Mouse (Mus musculus) stomach, embryonic 15.5 days (tissue): ENCODE data around the gene Tbc1d22b. TPM values are rescaled to one million over a fixed set of nuclear protein-coding genes. Genes with fewer than 3 reads are reported as not detected.
"Not testable (repeated sequence)": the region's sequence is repeated elsewhere in the genome, so short reads cannot be mapped to it uniquely, and the experiment has no call there.

Experiments
- ATAC-seq: fragments of 200-750 bp; cut with Nextera tagmentation; 2 replicates; pipeline ENCODE4 v1.8.0; 2017; ENCODE audit warnings: low read depth, moderate number of reproducible peaks, moderate TSS enrichment; ENCODE audit not compliant: insufficient read depth, low FRiP score
- H3K27ac ChIP-seq: fragments of 300-500 bp; sonication (generic); 2 replicates; pipeline ENCODE4 v1.5.1; 2015; ENCODE audit warnings: mild to moderate bottlenecking, inconsistent platforms
- H3K27me3 ChIP-seq: fragments of 300-500 bp; sonication (generic); replicated peaks from 2 replicates; pipeline ENCODE4 v1.6.1; 2015; ENCODE audit warnings: inconsistent platforms
- H3K36me3 ChIP-seq: fragments of 300-500 bp; sonication (generic); 2 replicates; pipeline ENCODE4 v1.6.1; 2015; ENCODE audit warnings: inconsistent platforms
- H3K4me1 ChIP-seq: fragments of 300-500 bp; sonication (generic); 2 replicates; pipeline ENCODE4 v1.6.1; 2015; ENCODE audit warnings: inconsistent platforms
- H3K4me2 ChIP-seq: fragments of 300-500 bp; sonication (generic); 2 replicates; pipeline ENCODE4 v1.6.1; 2015; ENCODE audit warnings: mild to moderate bottlenecking, inconsistent platforms
- H3K4me3 ChIP-seq: fragments of 300-500 bp; sonication (generic); replicated peaks from 2 replicates; pipeline ENCODE4 v1.5.1; 2015; ENCODE audit warnings: inconsistent platforms
- H3K9ac ChIP-seq: fragments of 300-500 bp; sonication (generic); 2 replicates; pipeline ENCODE4 v1.6.1; 2015; ENCODE audit warnings: inconsistent platforms
- H3K9me3 ChIP-seq: fragments of 300-500 bp; sonication (generic); 2 replicates; pipeline ENCODE4 v1.6.1; 2016; ENCODE audit warnings: inconsistent platforms
- WGBS: fragments of 180-500 bp; shearing (Covaris S2); methylation state at CpG from one replicate; pipeline ENCODE4 v1.1.7; 2015; 5-methylcytosine and 5-hydroxymethylcytosine counted together
- polyA plus RNA-seq: library from polyadenylated mRNA; unstranded; fragments of >200 nt; fragmentation: Nextera tagmentation; extraction: Ambion mirVana; gene quantifications from 2 replicates; pipeline ENCODE4 v1.2.1, GENCODE M21; 2015

Tbc1d22b gene
- polyA plus RNA-seq, 1 experiment from 2014 or later: 12.2 TPM

DNA sequence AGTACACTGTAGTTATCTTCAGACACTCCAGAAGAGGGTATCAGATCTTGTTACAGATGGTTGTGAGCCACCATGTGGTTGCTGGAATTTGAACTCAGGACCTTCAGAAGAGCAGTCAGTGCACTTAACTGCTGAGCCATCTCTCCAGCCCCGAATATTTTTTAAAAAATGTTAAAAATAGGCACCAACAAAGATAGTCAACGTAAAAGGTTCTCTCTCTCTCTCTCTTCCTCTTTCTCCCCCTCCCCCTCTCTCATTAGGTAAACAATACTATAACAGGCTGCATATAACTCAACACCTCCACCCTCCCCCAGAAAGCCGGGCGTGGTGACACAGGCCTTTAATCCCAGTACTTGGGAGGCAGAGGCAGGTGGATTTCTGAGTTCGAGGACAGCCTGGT, 30.9 kb upstream of the Tbc1d22b start:
- H3K27ac ChIP-seq, H3K9ac ChIP-seq, H3K4me3 ChIP-seq, H3K4me1 ChIP-seq, H3K4me2 ChIP-seq, H3K9me3 ChIP-seq, H3K36me3 ChIP-seq, ATAC-seq, H3K27me3 ChIP-seq: not testable (repeated sequence)
- WGBS: 84% methylated on average over 5 of the region's 5 CpGs

DNA sequence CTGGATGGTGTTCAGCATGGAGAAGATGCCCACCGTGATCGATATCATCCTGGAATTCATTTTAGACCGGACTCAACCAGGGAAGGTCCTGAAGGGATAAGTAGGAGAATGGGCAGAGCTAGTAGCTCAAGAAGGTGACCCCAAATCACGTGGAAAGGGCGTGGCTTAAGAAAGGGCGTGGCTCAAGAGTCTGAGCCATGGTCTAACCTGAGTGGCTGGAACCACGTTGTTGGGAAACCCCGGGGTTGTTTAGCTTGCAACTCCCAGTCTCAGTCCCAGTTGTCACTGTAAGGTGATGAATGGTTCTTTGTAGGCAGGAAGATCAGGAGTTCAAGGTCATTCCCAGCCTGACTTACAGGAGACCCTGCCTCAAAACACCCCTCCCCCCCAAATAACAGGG, 29.9 kb upstream of the Tbc1d22b start:
- Histone ChIP-seq H3K9me3 (no peaks in the 10 kb centered on the region), H3K27ac (no peak overlapping the region), H3K4me2 (no peak overlapping the region), H3K27me3 (no peaks in the 10 kb centered on the region), H3K4me1 (no peaks in the 10 kb centered on the region), H3K36me3 (no peaks in the 10 kb centered on the region), H3K4me3 (no peak overlapping the region), H3K9ac (no peak overlapping the region)
- no peak for ATAC-seq
- 72% methylated on average over 8 of the region's 8 CpGs for WGBS

DNA sequence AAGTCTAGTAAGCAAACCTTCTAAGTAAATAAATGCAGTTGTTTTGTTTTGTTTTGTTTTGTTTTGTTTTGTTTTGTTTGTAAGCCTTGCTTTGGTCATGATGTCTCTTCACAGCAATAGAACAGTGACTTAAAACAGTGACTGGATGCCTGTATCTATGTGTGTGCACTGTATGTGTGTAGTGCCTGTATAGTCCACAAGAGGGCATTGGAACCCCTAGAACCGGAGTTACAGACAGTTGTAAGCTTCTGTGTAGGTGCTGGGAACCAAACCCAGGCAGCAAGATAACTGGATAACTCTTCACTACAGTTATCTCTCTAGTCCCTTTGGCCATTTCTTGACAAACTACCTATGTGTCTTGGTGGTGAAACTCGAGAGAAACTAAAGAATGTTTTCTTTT, 24.0 kb upstream of the Tbc1d22b start:
- Histone ChIP-seq H3K9ac (no peak overlapping the region), H3K9me3 (no peaks in the 10 kb centered on the region), H3K4me2 (no peak overlapping the region), H3K27me3 (no peaks in the 10 kb centered on the region), H3K4me3 (no peak overlapping the region), H3K27ac (no peak overlapping the region), H3K36me3 (no peaks in the 10 kb centered on the region), H3K4me1 (no peaks in the 10 kb centered on the region)
- no peak for ATAC-seq
- 81% methylated on average over 2 of the region's 2 CpGs for WGBS

DNA sequence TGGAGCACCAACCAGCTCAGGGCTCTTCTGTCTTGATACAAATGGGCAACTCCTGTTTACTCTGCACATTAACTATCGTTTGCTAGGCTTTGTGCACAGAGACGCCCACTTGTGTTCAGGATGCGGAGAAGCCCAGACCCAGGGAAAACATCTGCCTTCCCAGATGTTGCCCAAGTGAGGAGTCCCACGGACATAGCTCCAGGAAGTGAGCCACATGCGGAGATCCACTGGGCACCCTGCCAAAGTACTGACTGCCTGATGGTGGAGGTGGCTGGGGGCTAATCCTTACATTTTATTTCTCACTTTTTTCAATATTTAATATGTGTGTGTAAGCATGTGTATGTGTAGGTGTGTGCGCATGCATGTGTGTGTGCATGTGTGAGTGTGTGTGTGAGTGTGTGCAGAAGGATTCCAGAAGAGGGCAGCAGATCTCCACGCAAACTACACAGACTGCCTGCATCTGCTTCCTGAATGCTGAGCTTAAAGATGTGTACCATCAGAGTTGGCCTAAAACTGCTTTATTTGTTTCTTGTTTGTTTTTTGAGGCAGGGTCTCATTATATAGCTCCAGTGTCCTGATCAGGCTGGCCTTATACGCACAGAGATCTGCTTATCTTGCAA, 20.9 kb upstream of the Tbc1d22b start:
- Histone ChIP-seq H3K27me3 (no peaks in the 10 kb centered on the region), H3K27ac (no peak overlapping the region), H3K36me3 (no peaks in the 10 kb centered on the region), H3K4me2 (no peak overlapping the region), H3K4me1 (no peaks in the 10 kb centered on the region), H3K9ac (no peak overlapping the region), H3K9me3 (no peaks in the 10 kb centered on the region), H3K4me3 (no peak overlapping the region)
- ATAC-seq: no peak
- WGBS: 70% methylated on average over 8 of the region's 8 CpGs

DNA sequence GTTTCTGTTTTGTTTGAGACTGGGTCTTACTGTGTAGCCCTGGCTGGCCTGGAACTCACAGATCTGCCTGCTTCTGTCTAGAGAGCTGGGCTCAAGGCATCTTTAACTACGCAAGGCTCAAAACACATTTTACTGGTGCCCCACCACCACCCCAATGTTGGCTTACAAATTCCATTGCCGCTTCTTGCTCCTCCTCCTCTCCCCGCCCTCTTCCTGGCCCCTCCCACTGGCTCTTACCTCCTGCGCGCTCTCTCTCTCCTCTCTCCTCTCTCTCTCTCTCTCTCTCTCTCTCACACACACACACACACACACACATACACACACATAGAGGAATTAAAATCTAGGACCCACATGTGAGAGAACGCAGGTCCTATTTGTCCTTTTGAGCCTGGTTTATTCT, 19.1 kb upstream of the Tbc1d22b start:
- Histone ChIP-seq H3K27ac (no peak overlapping the region), H3K4me1 (no peaks in the 10 kb centered on the region), H3K9me3 (no peaks in the 10 kb centered on the region), H3K4me3 (no peak overlapping the region), H3K27me3 (no peaks in the 10 kb centered on the region), H3K4me2 (no peak overlapping the region), H3K36me3 (no peaks in the 10 kb centered on the region), H3K9ac (no peak overlapping the region)
- 78% methylated on average over 6 of the region's 6 CpGs for WGBS
- no peak for ATAC-seq

DNA sequence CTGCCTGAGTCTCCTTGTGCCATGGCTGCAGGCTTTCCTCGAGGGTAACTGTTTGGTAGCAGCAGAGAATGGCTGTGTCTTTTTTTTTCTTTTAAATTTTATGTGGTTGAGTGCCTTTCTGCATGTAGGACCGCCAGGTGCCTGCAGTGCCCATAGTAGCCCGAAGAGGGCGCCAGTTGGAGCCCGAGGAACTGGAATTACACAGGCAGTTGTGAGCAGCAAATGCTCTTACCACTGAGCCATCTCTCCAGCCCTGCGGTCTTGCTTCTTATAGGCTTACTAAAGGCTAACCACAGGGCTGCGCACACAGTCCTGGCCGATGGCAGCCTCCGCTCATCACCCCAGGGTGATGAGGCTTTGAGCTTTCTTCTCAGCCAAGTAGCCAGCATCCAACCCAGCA, 18.3 kb upstream of the Tbc1d22b start:
- H3K4me2 ChIP-seq: no peak overlapping the region
- no peak for ATAC-seq
- no peaks in the 10 kb centered on the region for H3K4me1 ChIP-seq
- no peaks in the 10 kb centered on the region for H3K36me3 ChIP-seq
- no peak overlapping the region for H3K4me3 ChIP-seq
- WGBS: 76% methylated on average over 9 of the region's 9 CpGs
- H3K27ac ChIP-seq: no peak overlapping the region
- no peak overlapping the region for H3K9ac ChIP-seq
- H3K27me3 ChIP-seq: no peaks in the 10 kb centered on the region
- H3K9me3 ChIP-seq: no peaks in the 10 kb centered on the region

DNA sequence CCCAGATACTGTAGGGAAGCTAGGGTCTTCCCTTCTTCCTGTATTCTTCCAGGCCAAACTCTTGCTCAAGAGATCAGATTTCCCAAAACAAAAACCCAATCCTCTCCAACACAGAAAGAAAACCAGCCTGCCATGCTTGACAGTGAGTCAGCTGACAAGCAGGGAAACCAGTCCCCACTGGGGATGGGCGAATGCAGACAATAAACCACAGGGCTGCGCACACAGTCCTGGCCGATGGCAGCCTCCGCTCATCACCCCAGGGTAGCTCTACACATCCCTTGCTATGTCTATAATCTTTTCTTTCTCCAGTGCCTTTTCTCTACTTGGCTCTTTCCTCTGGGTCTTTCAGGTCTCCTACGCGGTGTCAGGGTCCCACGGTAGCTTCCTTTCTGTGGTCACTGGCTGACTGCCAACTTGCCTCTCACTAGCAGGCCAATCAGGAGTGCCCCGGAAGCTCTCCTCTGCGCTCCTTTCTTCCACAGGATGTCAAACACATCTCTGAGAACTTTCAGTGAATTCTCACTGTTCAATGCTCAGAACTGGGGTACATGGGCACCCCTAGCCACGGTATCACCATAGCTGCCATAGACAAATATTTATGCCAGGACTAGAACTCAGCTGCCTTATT, 17.7 kb upstream of the Tbc1d22b start:
- Histone ChIP-seq H3K9ac (no peak overlapping the region), H3K27me3 (no peaks in the 10 kb centered on the region), H3K4me3 (no peak overlapping the region), H3K4me1 (no peaks in the 10 kb centered on the region), H3K9me3 (no peaks in the 10 kb centered on the region), H3K36me3 (no peaks in the 10 kb centered on the region), H3K4me2 (no peak overlapping the region), H3K27ac (no peak overlapping the region)
- 61% methylated on average over 10 of the region's 10 CpGs for WGBS
- ATAC-seq: peak; percentile 43; the same call in 1 of the 2 replicates

DNA sequence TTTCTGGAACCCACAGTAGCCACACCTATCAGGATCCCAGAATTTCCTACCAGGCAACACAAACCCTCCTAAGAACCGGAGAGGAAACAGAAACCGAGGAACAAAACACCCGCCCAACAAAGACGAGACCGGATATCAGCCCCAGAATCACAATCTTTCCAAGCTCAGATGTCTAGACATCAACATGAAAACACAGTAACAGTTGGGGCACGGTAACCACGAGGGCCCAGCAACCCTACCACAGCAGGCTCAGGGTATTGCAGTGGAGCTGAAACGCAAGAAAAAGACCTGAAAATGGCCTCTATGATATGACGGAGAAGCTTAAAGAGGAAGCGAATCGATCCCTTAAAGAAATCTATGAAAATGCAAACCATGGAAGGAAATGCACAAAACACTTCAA, 15.7 kb upstream of the Tbc1d22b start:
- ATAC-seq: no peak
- Histone ChIP-seq H3K9me3 (no peaks in the 10 kb centered on the region), H3K27ac (no peak overlapping the region), H3K4me3 (no peak overlapping the region), H3K9ac (no peak overlapping the region), H3K27me3 (no peaks in the 10 kb centered on the region), H3K36me3 (no peaks in the 10 kb centered on the region), H3K4me1 (no peaks in the 10 kb centered on the region), H3K4me2 (no peak overlapping the region)
- 87% methylated on average over 11 of the region's 11 CpGs for WGBS

DNA sequence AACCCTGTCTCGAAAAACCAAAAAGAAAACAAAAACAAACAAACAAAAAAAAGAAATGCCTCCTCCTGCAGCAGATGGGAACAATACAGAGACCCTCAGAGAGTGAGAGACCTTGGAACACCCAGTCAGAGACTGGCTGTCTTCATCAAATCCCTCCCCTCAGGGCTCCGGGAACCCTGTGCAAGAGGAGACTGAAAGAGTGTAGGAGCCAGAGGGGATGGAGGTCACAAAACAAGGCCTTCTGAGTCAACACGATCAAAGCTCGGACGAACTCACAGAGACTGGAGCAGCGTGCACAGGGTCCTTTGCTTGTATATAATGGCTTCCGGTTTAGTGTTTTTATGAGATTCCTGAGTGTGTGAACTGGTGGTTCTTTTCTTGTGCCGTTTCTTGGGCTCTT, 9.2 kb upstream of the Tbc1d22b start:
- no peak for ATAC-seq
- 87% methylated on average over 8 of the region's 8 CpGs for WGBS
- Histone ChIP-seq H3K4me2 (no peak overlapping the region), H3K27me3 (no peaks in the 10 kb centered on the region), H3K4me3 (no peak overlapping the region), H3K9ac (no peak overlapping the region), H3K9me3 (no peaks in the 10 kb centered on the region), H3K36me3 (no peaks in the 10 kb centered on the region), H3K27ac (no peak overlapping the region), H3K4me1 (no peaks in the 10 kb centered on the region; the same call in 1 of the 2 replicates)

DNA sequence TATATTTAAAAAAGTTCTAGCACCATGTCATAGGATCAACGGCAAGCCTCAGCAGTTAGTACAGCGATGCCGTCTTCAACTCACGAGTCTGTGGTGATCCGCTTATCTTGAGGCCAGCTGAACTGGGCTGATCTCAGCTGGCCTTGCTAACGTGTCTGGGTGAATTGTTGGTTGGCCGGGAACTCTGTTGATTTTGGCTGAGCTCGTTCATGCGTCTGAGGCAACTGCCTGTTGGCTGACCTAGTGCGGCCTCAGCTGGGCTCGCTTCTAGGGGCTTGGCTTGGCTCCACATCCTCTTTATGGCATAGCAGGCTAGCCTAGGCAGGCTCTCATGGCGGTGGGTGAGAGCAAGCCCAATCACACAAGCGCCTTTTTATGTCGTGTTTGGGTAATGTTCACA, 8.2 kb upstream of the Tbc1d22b start:
- Histone ChIP-seq H3K27ac (no peak overlapping the region), H3K27me3 (no peaks in the 10 kb centered on the region), H3K9ac (no peak overlapping the region), H3K4me2 (no peak overlapping the region), H3K4me3 (no peak overlapping the region), H3K36me3 (no peaks in the 10 kb centered on the region), H3K9me3 (no peaks in the 10 kb centered on the region), H3K4me1 (no peaks in the 10 kb centered on the region; the same call in 1 of the 2 replicates)
- no peak for ATAC-seq
- 56% methylated on average over 14 of the region's 14 CpGs for WGBS

DNA sequence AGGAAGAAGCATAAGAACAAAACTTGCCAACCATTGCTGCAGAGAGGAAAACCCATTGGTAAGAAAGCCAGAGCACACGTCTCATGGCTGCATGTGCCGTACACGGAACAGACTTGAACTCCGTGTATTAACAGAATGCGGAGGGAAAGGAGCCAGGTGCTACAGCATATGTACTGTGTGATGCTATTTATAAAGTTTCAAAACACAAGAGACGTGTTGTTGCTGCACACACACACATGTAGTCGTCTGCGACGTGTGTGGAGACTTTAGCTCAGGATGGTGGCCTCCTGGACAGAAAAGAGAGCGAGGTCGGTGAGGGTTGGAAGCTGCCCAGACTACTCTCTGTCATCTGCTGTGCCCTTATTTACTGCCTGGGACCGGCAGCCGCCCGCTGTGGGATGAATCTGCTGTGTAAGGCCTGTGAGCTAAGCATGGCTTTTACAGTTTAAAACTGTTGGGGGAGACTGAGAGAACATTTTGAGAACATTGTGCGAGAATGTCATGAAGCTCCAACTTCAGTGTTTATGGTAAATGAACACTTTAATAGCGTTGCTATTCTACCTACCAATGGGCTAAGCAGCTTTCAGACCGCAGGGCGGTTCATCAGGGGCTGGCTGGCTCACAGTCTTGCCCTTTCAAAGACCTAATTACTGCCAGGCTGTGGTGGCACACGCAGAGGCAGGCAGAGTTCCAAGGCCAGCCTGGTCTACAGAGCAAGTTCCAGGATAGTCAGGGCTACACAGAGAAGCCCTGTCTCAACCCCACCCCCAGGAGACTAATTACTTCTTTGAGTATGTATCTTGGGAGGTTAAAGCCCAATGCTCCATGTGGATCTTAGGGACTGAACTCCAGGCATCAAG, 6.5 kb upstream of the Tbc1d22b start:
- H3K27me3 ChIP-seq: no peaks in the 10 kb centered on the region
- WGBS: 80% methylated on average over 19 of the region's 19 CpGs

DNA sequence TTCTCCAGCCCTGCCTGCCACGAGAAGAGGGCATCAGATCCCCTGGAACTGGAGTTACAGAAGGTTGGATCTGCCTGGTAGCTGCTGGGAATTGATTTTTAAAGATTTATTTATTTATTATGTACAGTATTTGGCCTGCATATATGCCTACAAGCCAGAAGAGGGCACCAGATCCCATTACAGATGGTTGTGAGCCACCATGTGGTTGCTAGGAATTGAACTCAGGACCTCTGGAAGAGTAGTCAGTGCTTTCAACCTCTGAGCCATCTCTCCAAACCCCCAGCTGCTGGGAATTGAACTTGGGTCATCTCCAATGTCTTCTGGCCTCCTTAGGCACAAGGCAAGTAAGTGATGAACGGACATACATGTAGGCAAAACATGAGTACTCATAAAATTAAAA, 5.5 kb upstream of the Tbc1d22b start:
- Histone ChIP-seq H3K4me2 (no peak overlapping the region), H3K9me3 (no peaks in the 10 kb centered on the region), H3K9ac (no peak overlapping the region), H3K4me3 (no peak overlapping the region), H3K4me1 (peaks cover under 1% of the 10 kb centered on the region; the same call in 1 of the 2 replicates), H3K27ac (no peak overlapping the region), H3K36me3 (no peaks in the 10 kb centered on the region), H3K27me3 (no peaks in the 10 kb centered on the region)
- WGBS: 75% methylated on average over 2 of the region's 2 CpGs
- no peak for ATAC-seq

More for the DNA sequence above, 6.5 kb upstream of the Tbc1d22b start:
- no peak for ATAC-seq
- H3K4me1 ChIP-seq: no peaks in the 10 kb centered on the region; the same call in 1 of the 2 replicates
- H3K9me3 ChIP-seq: no peaks in the 10 kb centered on the region
- no peak overlapping the region for H3K27ac ChIP-seq
- H3K4me2 ChIP-seq: no peak overlapping the region
- H3K9ac ChIP-seq: no peak overlapping the region
- H3K4me3 ChIP-seq: no peak overlapping the region
- no peaks in the 10 kb centered on the region for H3K36me3 ChIP-seq
